Comparison of ENCODE assay signal across 10 mouse cellular contexts in the genomic region with DNA sequence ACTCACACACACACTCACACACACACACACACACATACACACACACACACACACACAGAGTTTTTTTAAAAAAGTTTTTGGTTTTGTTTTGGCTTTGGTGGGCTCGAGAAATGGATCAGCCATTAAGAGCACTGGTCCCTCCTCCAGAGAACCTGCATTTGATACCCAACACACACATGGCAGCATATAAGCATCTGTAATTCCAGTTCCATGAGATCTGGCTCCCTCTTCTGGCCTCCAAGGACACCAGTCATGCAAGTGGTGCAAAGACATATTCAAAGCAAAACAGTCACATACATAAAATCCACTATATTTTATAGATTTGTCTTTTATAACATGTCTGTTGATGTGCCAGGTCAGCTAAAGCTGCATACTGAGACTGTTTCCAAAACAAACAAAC. TPM values are rescaled to one million over a fixed set of nuclear protein-coding genes. Genes with fewer than 3 reads are reported as not detected.
A peak's percentile ranks its signal among the peaks of the same experiment; 100 is the strongest.
DNase-seq lines count a peak whose midpoint lies in the region; ATAC-seq and TF ChIP-seq lines count a peak whose summit lies in the region.
"Had no signal": no experiment of that assay in that cellular context is flagged by ENCODE, and none has a peak within 500 bp of the region (broad histone marks: within the 10 kb centered on the region; RNA-seq: fewer than 3 reads in every experiment).

No protein-coding gene starts in this region.

- peak; percentile 77 for TF ChIP-seq RAD21 in MEL (IDR thresholded peaks at IDR 0.05; ENCODE audit: low read depth, low read length)

- H3K27ac ChIP-seq in kidney, postnatal 0 days: no peak overlapping the region
- no peak overlapping the region for H3K27ac ChIP-seq in kidney, embryonic 16.5 days (ENCODE audit: low read length)
- no peak overlapping the region for H3K27ac ChIP-seq in MEL (ENCODE audit: control insufficient read depth, low read depth, low read length)
- H3K27ac ChIP-seq: liver, embryonic 13.5 days; stomach, embryonic 15.5 days had no signal

- H3K27me3 ChIP-seq in kidney, postnatal 0 days (ENCODE audit: insufficient read depth, low read length): no peaks in the 10 kb centered on the region
- no peaks in the 10 kb centered on the region for H3K27me3 ChIP-seq in kidney, embryonic 16.5 days (ENCODE audit: insufficient read depth, low read length)
- no peaks in the 10 kb centered on the region for H3K27me3 ChIP-seq in MEL (ENCODE audit: control insufficient read depth in 1 of 2, insufficient read depth in 2 of 2, low read length in 2 of 2)
- H3K27me3 ChIP-seq: liver, embryonic 13.5 days; stomach, embryonic 15.5 days had no signal

- H3K36me3 ChIP-seq in kidney, postnatal 0 days (ENCODE audit: insufficient read depth, low read length): peaks cover 25% of the 10 kb centered on the region
- H3K36me3 ChIP-seq in kidney, embryonic 16.5 days (ENCODE audit: insufficient read depth, low read length): peaks cover 25% of the 10 kb centered on the region
- peaks cover 0 to 2% of the 10 kb centered on the region in 2 experiments; a peak in 2 of 4 replicates for H3K36me3 ChIP-seq in MEL (ENCODE audit: control insufficient read depth in 1 of 2, insufficient read depth in 2 of 2, low read length in 2 of 2)

- H3K9ac ChIP-seq in kidney, postnatal 0 days (ENCODE audit: low read depth, low read length): no peak overlapping the region
- no peak overlapping the region for H3K9ac ChIP-seq in kidney, embryonic 16.5 days (replicated peaks; ENCODE audit: low read length)
- no peak overlapping the region for H3K9ac ChIP-seq in MEL (ENCODE audit: control insufficient read depth, low read depth, low read length, poor library complexity, severe bottlenecking)
- H3K9ac ChIP-seq: liver, embryonic 13.5 days; stomach, embryonic 15.5 days had no signal

- DNase-seq in kidney, postnatal 0 days (ENCODE audit: low spot score): peak; percentile 84
- peak; percentile 58 for DNase-seq in MEL (ENCODE audit: low read depth, low spot score)
- no peak for DNase-seq in cerebellum, postnatal 36 days
- no peak for DNase-seq in ovary, postnatal 36 days (ENCODE audit: low spot score)
- DNase-seq: liver, embryonic 13.5 days had no signal

- TF ChIP-seq EP300 in MEL (IDR thresholded peaks at IDR 0.05; ENCODE audit: low read depth in 1 of 2, low read length in 2 of 2): no peak

- 16% methylated on average over 1 of the region's 1 CpGs for WGBS in kidney, postnatal 0 days
- 13% methylated on average over 1 of the region's 1 CpGs for WGBS in kidney, embryonic 16.5 days

- TF ChIP-seq CTCF in kidney, postnatal 0 days (IDR thresholded peaks at IDR 0.05; ENCODE audit: low read depth): peak; percentile 87
- peak; percentile 29 to 78 (median 48) for TF ChIP-seq CTCF in MEL (IDR thresholded peaks at IDR 0.05 in 2 of 3, conservative IDR thresholded peaks at IDR 0.05 in 1 of 3; ENCODE audit: control insufficient read depth in 1 of 3, insufficient read depth in 1 of 3, low read depth in 2 of 3, low read length in 3 of 3, poor library complexity in 1 of 3, severe bottlenecking in 1 of 3)

- H3K79me2 ChIP-seq in MEL (ENCODE audit: control insufficient read depth, insufficient read depth, low read length, poor library complexity): no peaks in the 10 kb centered on the region

- H3K9me3 ChIP-seq in kidney, postnatal 0 days (replicated peaks; ENCODE audit: low read length): no peaks in the 10 kb centered on the region
- no peaks in the 10 kb centered on the region for H3K9me3 ChIP-seq in kidney, embryonic 16.5 days (ENCODE audit: low read length)
- no peaks in the 10 kb centered on the region for H3K9me3 ChIP-seq in MEL (replicated peaks; ENCODE audit: insufficient read depth, low read length)
- H3K9me3 ChIP-seq: liver, embryonic 13.5 days; stomach, embryonic 15.5 days had no signal

- no peak overlapping the region for H3K4me3 ChIP-seq in kidney, postnatal 0 days (replicated peaks; ENCODE audit: low read depth, low read length)
- H3K4me3 ChIP-seq in kidney, embryonic 16.5 days (ENCODE audit: low read length): no peak overlapping the region
- no peak overlapping the region for H3K4me3 ChIP-seq in MEL (ENCODE audit: control insufficient read depth in 1 of 2, insufficient read depth in 1 of 2, low read depth in 2 of 2, low read length in 2 of 2)
- H3K4me3 ChIP-seq: liver, embryonic 13.5 days; stomach, embryonic 15.5 days had no signal

- TF ChIP-seq POLR2A in MEL (IDR thresholded peaks at IDR 0.05; ENCODE audit: control insufficient read depth in 1 of 2, insufficient read depth in 1 of 2, low read depth in 1 of 2, low read length in 2 of 2, poor library complexity in 1 of 2): no peak

- H3K4me1 ChIP-seq in kidney, postnatal 0 days (replicated peaks; ENCODE audit: insufficient read depth, low read length): no peaks in the 10 kb centered on the region
- no peaks in the 10 kb centered on the region for H3K4me1 ChIP-seq in kidney, embryonic 16.5 days (ENCODE audit: insufficient read depth, low read length)
- H3K4me1 ChIP-seq in MEL (ENCODE audit: control insufficient read depth in 1 of 2, insufficient read depth in 2 of 2, low read length in 2 of 2): no peaks in the 10 kb centered on the region
- H3K4me1 ChIP-seq: liver, embryonic 13.5 days had no signal

- ATAC-seq in kidney, postnatal 0 days (replicated peaks; ENCODE audit: low FRiP score, low read depth): no peak
- no peak for ATAC-seq in kidney, embryonic 16.5 days (ENCODE audit: low FRiP score, low TSS enrichment)
- peak; percentile 62; the same call in 1 of the 2 replicates for ATAC-seq in common myeloid progenitor, adult 5-6 weeks (replicated peaks; ENCODE audit: low read depth, poor library complexity, severe bottlenecking)
- peak; percentile 64 for ATAC-seq in megakaryocyte progenitor cell, adult 5-6 weeks (replicated peaks; ENCODE audit: poor library complexity)
- ATAC-seq in erythroid progenitor cell, adult 5-6 weeks (replicated peaks; ENCODE audit: low FRiP score, poor library complexity, severe bottlenecking): no peak

- H3K4me2 ChIP-seq in kidney, postnatal 0 days (ENCODE audit: low read length): no peak overlapping the region
- H3K4me2 ChIP-seq in kidney, embryonic 16.5 days (replicated peaks; ENCODE audit: low read depth, low read length): no peak overlapping the region
- H3K4me2 ChIP-seq: liver, embryonic 13.5 days; stomach, embryonic 15.5 days had no signal

TF ChIP-seq in MEL, 35 proteins besides CTCF, POLR2A, EP300 and RAD21:
- TF ChIP-seq CHD2 (IDR thresholded peaks at IDR 0.05; ENCODE audit: low read length): no peak
- TF ChIP-seq MYC (IDR thresholded peaks at IDR 0.05; ENCODE audit: low read depth, low read length): 0 out of 2 replicates have a peak, but pooled peaks have one; percentile 55
- TF ChIP-seq ZC3H11A (IDR thresholded peaks at IDR 0.05; ENCODE audit: low read depth, low read length): peak; percentile 54
- peak; percentile 78 for TF ChIP-seq SMC3 (IDR thresholded peaks at IDR 0.05; ENCODE audit: low read depth, low read length)

RNA-seq across cellular contexts. Expression of a gene that starts 58.8 kb away (rescaled TPM):
- 11.5 and 11.9 TPM in 2 replicates for polyA plus RNA-seq in kidney, postnatal 0 days (2015; fragmentation: Nextera tagmentation; extraction: Ambion mirVana)
- polyA plus RNA-seq in kidney, embryonic 16.5 days (2015; fragmentation: Nextera tagmentation; extraction: Ambion mirVana): 12.7 and 13.1 TPM in 2 replicates
- total RNA-seq in MEL (2012; rRNA removed): 8.1 and 9.0 TPM in 2 replicates
- polyA plus RNA-seq in MEL (2012; ENCODE audit: insufficient read depth in 1 of 2, insufficient read length in 2 of 2, low read depth in 1 of 2, low replicate concordance in 2 of 2, missing spikeins in 1 of 2): 10 to 100 TPM in 1 of 2 experiments, not detected in 1; 15.6 TPM
- 19.0 and 19.2 TPM in 2 replicates for total RNA-seq in common myeloid progenitor, adult 5-6 weeks (2017)
- total RNA-seq in megakaryocyte progenitor cell, adult 5-6 weeks (2015): 8.1 and 9.6 TPM in 2 replicates
- 13.5 and 15.0 TPM in 2 replicates for total RNA-seq in megakaryocyte progenitor cell, adult 5-6 weeks (2017)
- 1.3 and 20.2 TPM in 2 replicates for total RNA-seq in erythroid progenitor cell, adult 5-6 weeks (2015; ENCODE audit: low replicate concordance)
- 2.4 and 3.2 TPM in 2 replicates for total RNA-seq in erythroid progenitor cell, adult 5-6 weeks (2017; ENCODE audit: low replicate concordance)

Comparison
In these comparisons a context has a peak if more than half of its experiments do, and no peak if none do; other contexts are left out.
1. ATAC-seq: peak in common myeloid progenitor, adult 5-6 weeks (single experiment) and megakaryocyte progenitor cell, adult 5-6 weeks (single experiment); none in kidney, postnatal 0 days (single experiment), kidney, embryonic 16.5 days (single experiment) and erythroid progenitor cell, adult 5-6 weeks (single experiment).
2. DNase-seq: peak in kidney, postnatal 0 days (single experiment) and MEL (single experiment); none in cerebellum, postnatal 36 days (0 of 2) and ovary, postnatal 36 days (single experiment).